Mouse (Mus musculus): ENCODE data around the gene Tcf7l1.

- TF ChIP-seq CTCF (IDR thresholded peaks at IDR 0.05; ENCODE audit: low read depth) = no peak
- no peak for TF ChIP-seq EP300 (IDR thresholded peaks at IDR 0.05; ENCODE audit: low read depth)
Measured at GRCm38 (mm10) chr6:72794870-72795269, 5.8 kb upstream of the Tcf7l1 start.
